Mouse (Mus musculus): ENCODE data around the gene Lrrc8b. TPM values are rescaled to one million over a fixed set of nuclear protein-coding genes. Genes with fewer than 3 reads are reported as not detected.
A peak's percentile ranks its signal among the peaks of the same experiment; 100 is the strongest.

The Lrrc8b gene
- polyA plus RNA-seq, 1 experiment from 2014 or later, result 9.4 TPM

DNA sequence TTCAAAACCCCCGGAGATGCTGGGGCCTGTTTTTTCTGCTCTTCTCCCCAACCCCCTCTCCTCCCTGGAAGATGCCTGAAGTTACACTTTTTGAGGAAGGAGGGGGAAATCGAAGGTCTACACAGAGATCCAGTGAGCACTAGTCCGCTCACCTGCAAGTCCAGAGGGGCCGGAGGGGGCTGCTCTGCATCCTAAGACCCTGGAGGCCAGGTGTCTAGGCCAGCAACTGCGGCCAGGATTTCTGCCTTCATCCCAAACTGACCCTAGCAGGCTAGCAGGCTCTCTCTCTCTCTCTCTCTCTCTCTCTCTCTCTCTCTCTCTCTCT lies 104.4 kb downstream of the Lrrc8b start:
- H3K27ac ChIP-seq (ENCODE audit: low read length), result 0 out of 2 replicates have a peak overlapping the region, but pooled peaks have one; percentile 74

DNA sequence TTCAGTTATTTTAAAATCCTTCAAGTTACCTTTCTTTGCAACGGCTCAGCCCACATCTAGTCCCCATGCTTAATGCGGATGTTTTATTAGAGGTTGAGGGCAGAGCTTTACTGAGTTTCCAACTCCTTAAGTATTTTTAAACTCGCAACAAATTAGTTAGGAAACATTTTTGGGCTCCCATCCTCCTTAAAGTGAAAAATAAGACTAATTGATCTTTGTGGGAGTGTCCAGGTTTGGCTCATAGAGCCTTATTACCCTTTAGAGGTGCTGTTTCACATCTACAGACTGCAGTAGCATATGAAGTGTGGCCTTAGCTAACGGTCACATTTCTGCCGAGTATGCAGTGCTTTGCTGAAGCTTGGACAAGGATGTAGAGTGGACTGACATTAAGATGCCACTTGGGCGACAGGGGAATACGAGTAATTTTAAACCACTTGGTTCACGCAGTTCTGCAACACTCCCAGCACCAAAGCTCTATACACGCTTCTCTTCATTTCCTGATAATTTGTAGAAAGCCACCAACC lies 104.9 kb downstream of the Lrrc8b start:
- Histone ChIP-seq H3K4me1 (ENCODE audit: control insufficient read depth, insufficient read depth, low read length) (peaks cover 14% of the 10 kb centered on the region; the same call in 1 of the 2 replicates), H3K9ac (replicated peaks; ENCODE audit: low read depth, low read length) (0 out of 2 replicates have a peak overlapping the region, but pooled peaks have one; percentile 67), H3K4me2 (replicated peaks; ENCODE audit: low read depth, low read length) (peak overlapping the region; percentile 94), H3K27me3 (ENCODE audit: control insufficient read depth, insufficient read depth, low read length) (no peaks in the 10 kb centered on the region), H3K4me3 (ENCODE audit: low read depth, low read length) (peak overlapping the region; percentile 72), H3K9me3 (ENCODE audit: control insufficient read depth, low read depth, low read length) (no peaks in the 10 kb centered on the region), H3K36me3 (ENCODE audit: control insufficient read depth, insufficient read depth, low read length) (no peaks in the 10 kb centered on the region; the same call in 1 of the 2 replicates), H3K27ac (ENCODE audit: low read length) (no peak overlapping the region)
- ATAC-seq (ENCODE audit: insufficient number of reproducible peaks, insufficient read depth, low FRiP score, low read depth), result no peak
- WGBS, result 51% methylated on average over 9 of the region's 9 CpGs

More for the DNA sequence above, 104.4 kb downstream of the Lrrc8b start:
- peaks cover 14% of the 10 kb centered on the region; the same call in 1 of the 2 replicates for H3K4me1 ChIP-seq (ENCODE audit: control insufficient read depth, insufficient read depth, low read length)
- WGBS, result 6% methylated on average over 5 of the region's 5 CpGs
- H3K27me3 ChIP-seq (ENCODE audit: control insufficient read depth, insufficient read depth, low read length), result no peaks in the 10 kb centered on the region
- no peak for ATAC-seq (ENCODE audit: insufficient number of reproducible peaks, insufficient read depth, low FRiP score, low read depth)
- peak overlapping the region; percentile 67 for H3K9ac ChIP-seq (replicated peaks; ENCODE audit: low read depth, low read length)
- H3K4me3 ChIP-seq (ENCODE audit: low read depth, low read length), result peak overlapping the region; percentile 72
- H3K36me3 ChIP-seq (ENCODE audit: control insufficient read depth, insufficient read depth, low read length), result no peaks in the 10 kb centered on the region; the same call in 1 of the 2 replicates
- peak overlapping the region; percentile 94 for H3K4me2 ChIP-seq (replicated peaks; ENCODE audit: low read depth, low read length)
- H3K9me3 ChIP-seq (ENCODE audit: control insufficient read depth, low read depth, low read length), result no peaks in the 10 kb centered on the region

DNA sequence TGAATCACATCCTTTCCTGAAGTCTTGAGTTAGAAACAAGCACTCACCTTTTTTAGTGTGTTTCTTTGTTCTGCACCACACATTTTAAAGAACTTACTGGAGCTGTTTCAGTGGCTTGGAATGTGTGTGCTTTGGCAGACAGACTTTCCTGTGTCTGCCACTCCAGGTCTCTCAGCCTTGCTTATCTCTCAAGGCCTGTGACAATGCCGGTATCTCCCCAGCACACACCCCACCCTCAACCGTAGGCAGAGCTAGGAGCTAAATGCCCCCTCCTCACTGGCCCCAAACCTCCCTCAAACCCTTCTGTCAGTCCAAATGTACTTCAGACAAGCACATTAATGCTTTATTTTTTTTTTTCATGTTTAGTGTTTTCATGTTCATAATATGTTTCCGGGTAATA lies 107.9 kb downstream of the Lrrc8b start:
- Histone ChIP-seq H3K9me3 (ENCODE audit: control insufficient read depth, low read depth, low read length) (no peaks in the 10 kb centered on the region), H3K9ac (replicated peaks; ENCODE audit: low read depth, low read length) (no peak overlapping the region), H3K36me3 (ENCODE audit: control insufficient read depth, insufficient read depth, low read length) (no peaks in the 10 kb centered on the region; the same call in 1 of the 2 replicates), H3K4me3 (ENCODE audit: low read depth, low read length) (no peak overlapping the region), H3K4me1 (ENCODE audit: control insufficient read depth, insufficient read depth, low read length) (peaks cover 8% of the 10 kb centered on the region; the same call in 1 of the 2 replicates), H3K27me3 (ENCODE audit: control insufficient read depth, insufficient read depth, low read length) (no peaks in the 10 kb centered on the region), H3K4me2 (replicated peaks; ENCODE audit: low read depth, low read length) (no peak overlapping the region), H3K27ac (ENCODE audit: low read length) (no peak overlapping the region)
- WGBS, result 68% methylated on average over 3 of the region's 3 CpGs
- no peak for ATAC-seq (ENCODE audit: insufficient number of reproducible peaks, insufficient read depth, low FRiP score, low read depth)

DNA sequence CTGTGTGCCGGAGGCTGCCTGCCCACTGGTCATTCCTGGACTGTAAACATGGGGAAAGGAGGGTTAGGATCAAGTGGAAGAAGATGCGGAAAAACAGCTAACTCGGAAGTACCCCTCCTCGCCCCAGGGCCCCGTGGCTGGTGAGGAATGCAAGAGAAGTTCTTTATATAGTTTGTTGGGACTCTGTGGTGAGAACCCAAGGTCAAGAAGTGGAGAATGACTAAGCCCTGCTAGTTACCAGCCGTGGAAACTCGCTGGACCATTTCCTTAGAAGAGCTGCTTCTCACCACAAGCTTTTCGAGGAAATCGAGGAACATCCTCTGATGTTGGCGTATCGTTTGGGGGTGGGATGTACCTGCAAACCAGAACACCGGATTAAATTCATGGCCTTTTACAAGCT lies 109.4 kb downstream of the Lrrc8b start:
- Histone ChIP-seq H3K4me1 (ENCODE audit: control insufficient read depth, insufficient read depth, low read length) (peaks cover 4% of the 10 kb centered on the region; the same call in 1 of the 2 replicates), H3K27ac (ENCODE audit: low read length) (no peak overlapping the region), H3K36me3 (ENCODE audit: control insufficient read depth, insufficient read depth, low read length) (no peaks in the 10 kb centered on the region; the same call in 1 of the 2 replicates), H3K4me2 (replicated peaks; ENCODE audit: low read depth, low read length) (no peak overlapping the region), H3K9me3 (ENCODE audit: control insufficient read depth, low read depth, low read length) (no peaks in the 10 kb centered on the region), H3K27me3 (ENCODE audit: control insufficient read depth, insufficient read depth, low read length) (no peaks in the 10 kb centered on the region), H3K4me3 (ENCODE audit: low read depth, low read length) (no peak overlapping the region), H3K9ac (replicated peaks; ENCODE audit: low read depth, low read length) (no peak overlapping the region)
- no peak for ATAC-seq (ENCODE audit: insufficient number of reproducible peaks, insufficient read depth, low FRiP score, low read depth)
- WGBS, result 89% methylated on average over 12 of the region's 12 CpGs

DNA sequence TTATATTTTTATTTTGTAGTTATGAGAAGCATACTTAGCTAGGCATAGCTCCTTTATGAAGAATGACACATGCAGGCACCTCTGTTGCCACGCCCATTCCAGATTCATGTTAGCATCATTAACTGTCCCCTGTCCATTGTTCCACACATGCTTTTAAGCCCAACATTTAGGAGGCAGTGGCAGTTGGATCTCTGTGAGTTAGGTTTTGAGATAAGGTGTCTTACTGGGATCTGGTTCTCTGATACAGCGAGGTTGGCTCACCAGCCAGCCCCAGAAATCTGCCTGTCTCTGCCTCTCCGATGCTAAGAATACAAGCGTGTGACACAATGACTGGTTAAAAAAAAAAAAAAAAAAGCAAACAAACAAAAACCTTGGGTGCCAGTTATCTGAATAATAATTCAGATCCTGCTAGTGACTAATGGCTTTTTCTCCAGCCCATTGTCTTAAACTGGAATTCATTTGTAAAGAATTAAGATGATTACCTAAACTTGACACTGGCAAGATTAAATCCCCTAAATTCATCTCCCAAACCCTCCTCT lies 110.6 kb downstream of the Lrrc8b start:
- no peaks in the 10 kb centered on the region for H3K9me3 ChIP-seq (ENCODE audit: control insufficient read depth, low read depth, low read length)
- H3K4me3 ChIP-seq (ENCODE audit: low read depth, low read length), result no peak overlapping the region
- no peak for ATAC-seq (ENCODE audit: insufficient number of reproducible peaks, insufficient read depth, low FRiP score, low read depth)
- no peak overlapping the region for H3K9ac ChIP-seq (replicated peaks; ENCODE audit: low read depth, low read length)
- H3K4me2 ChIP-seq (replicated peaks; ENCODE audit: low read depth, low read length), result no peak overlapping the region
- H3K27ac ChIP-seq (ENCODE audit: low read length), result no peak overlapping the region
- H3K27me3 ChIP-seq (ENCODE audit: control insufficient read depth, insufficient read depth, low read length), result no peaks in the 10 kb centered on the region
- WGBS, result 83% methylated on average over 4 of the region's 4 CpGs
- no peaks in the 10 kb centered on the region; the same call in 1 of the 2 replicates for H3K36me3 ChIP-seq (ENCODE audit: control insufficient read depth, insufficient read depth, low read length)
- no peaks in the 10 kb centered on the region for H3K4me1 ChIP-seq (ENCODE audit: control insufficient read depth, insufficient read depth, low read length)

DNA sequence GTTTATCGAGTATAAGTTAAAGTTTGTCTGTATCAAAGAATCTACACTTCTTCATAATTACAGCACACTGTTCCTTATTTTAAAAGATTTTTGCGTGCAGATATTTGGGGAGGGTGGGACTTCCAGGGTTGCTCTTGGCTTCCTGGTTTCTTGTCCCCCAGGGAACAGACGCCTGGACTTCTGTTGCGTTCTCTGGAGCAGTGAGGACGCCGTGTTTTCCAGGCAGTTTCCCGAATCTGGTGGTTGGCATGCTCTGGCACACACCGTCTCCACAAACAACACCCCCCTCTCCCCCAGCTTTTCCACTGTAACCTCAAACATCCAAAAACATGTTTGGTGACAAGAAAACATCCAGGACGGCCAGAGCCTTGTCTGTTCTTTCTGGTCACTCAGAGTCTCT lies 111.2 kb downstream of the Lrrc8b start:
- WGBS, result 91% methylated on average over 9 of the region's 9 CpGs
- H3K4me3 ChIP-seq (ENCODE audit: low read depth, low read length), result no peak overlapping the region
- no peak overlapping the region for H3K4me2 ChIP-seq (replicated peaks; ENCODE audit: low read depth, low read length)

DNA sequence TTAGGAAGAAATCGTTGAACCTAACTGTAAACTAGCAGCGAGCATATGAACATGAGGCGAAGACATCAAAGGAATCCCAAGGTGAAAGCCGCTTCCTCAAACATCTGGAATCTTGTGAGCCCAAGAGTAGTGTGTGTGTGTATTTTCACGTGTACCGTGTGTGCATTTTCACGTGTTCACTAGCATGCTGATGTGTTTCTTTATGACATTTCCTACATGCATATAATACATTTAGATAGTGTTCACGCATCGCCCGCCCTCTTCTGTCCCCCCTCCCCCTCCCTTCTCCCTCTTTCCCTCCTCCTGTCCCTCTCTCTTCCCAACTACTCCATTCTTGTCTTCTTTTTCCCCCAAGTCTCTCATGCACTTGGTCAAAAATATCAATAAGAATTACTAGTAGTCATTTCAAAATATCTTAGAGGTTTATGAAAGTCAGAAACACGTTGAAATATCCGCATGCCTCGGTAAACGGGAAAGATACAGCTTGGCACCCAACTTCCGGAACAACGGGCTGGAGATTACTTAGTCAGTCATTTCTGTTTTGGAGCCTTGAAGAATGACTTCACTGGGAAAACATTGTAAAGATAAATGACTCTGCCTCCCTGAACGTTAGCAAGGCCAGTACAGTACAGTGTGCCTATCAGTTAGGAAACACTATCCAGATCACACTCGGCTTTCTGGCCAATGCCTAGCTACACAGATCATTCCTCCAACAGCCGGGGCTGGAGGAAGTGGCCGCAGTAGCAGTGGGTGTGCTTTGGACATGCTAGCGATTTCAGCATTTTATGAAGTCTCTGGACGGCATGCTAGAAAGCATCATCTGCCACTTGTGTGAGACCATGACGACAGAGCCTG lies 112.1 kb downstream of the Lrrc8b start:
- H3K9me3 ChIP-seq (ENCODE audit: control insufficient read depth, low read depth, low read length), result no peaks in the 10 kb centered on the region
- H3K9ac ChIP-seq (replicated peaks; ENCODE audit: low read depth, low read length), result no peak overlapping the region
- no peak for ATAC-seq (ENCODE audit: insufficient number of reproducible peaks, insufficient read depth, low FRiP score, low read depth)
- H3K27ac ChIP-seq (ENCODE audit: low read length), result no peak overlapping the region
- no peaks in the 10 kb centered on the region; the same call in 1 of the 2 replicates for H3K36me3 ChIP-seq (ENCODE audit: control insufficient read depth, insufficient read depth, low read length)
- 76% methylated on average over 23 of the region's 23 CpGs for WGBS
- no peak overlapping the region for H3K4me2 ChIP-seq (replicated peaks; ENCODE audit: low read depth, low read length)
- H3K4me3 ChIP-seq (ENCODE audit: low read depth, low read length), result no peak overlapping the region
- H3K27me3 ChIP-seq (ENCODE audit: control insufficient read depth, insufficient read depth, low read length), result no peaks in the 10 kb centered on the region
- no peaks in the 10 kb centered on the region for H3K4me1 ChIP-seq (ENCODE audit: control insufficient read depth, insufficient read depth, low read length)

More for the DNA sequence above, 111.2 kb downstream of the Lrrc8b start:
- no peaks in the 10 kb centered on the region for H3K27me3 ChIP-seq (ENCODE audit: control insufficient read depth, insufficient read depth, low read length)
- no peak overlapping the region for H3K27ac ChIP-seq (ENCODE audit: low read length)
- no peak overlapping the region for H3K9ac ChIP-seq (replicated peaks; ENCODE audit: low read depth, low read length)
- no peak for ATAC-seq (ENCODE audit: insufficient number of reproducible peaks, insufficient read depth, low FRiP score, low read depth)
- H3K4me1 ChIP-seq (ENCODE audit: control insufficient read depth, insufficient read depth, low read length), result no peaks in the 10 kb centered on the region
- no peaks in the 10 kb centered on the region for H3K9me3 ChIP-seq (ENCODE audit: control insufficient read depth, low read depth, low read length)
- no peaks in the 10 kb centered on the region; the same call in 1 of the 2 replicates for H3K36me3 ChIP-seq (ENCODE audit: control insufficient read depth, insufficient read depth, low read length)

DNA sequence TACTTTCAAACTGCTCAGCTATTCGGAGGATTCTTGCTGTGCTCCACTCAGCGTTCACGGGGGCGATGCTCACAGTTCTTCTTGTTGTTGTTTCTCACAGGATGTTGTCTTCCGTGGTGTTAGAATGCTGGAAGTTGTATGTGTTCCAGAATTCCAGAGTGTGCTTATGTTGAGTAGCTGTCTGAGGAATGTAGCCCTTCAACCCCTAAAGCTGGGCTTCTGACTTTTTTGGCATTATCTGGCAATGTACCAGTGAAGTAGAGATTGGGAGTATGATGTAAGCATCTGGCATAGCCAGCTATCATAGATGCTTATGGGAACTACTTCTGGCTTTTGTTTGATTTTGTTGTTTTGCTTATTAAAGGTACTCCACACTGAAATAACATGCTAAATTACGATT lies 115.0 kb downstream of the Lrrc8b start:
- Histone ChIP-seq H3K27me3 (ENCODE audit: control insufficient read depth, insufficient read depth, low read length) (no peaks in the 10 kb centered on the region), H3K4me1 (ENCODE audit: control insufficient read depth, insufficient read depth, low read length) (no peaks in the 10 kb centered on the region)
- WGBS, result 74% methylated on average over 6 of the region's 6 CpGs

More for the DNA sequence above, 115.0 kb downstream of the Lrrc8b start:
- Histone ChIP-seq H3K27ac (ENCODE audit: low read length) (no peak overlapping the region), H3K9me3 (ENCODE audit: control insufficient read depth, low read depth, low read length) (no peaks in the 10 kb centered on the region), H3K4me2 (replicated peaks; ENCODE audit: low read depth, low read length) (no peak overlapping the region), H3K9ac (replicated peaks; ENCODE audit: low read depth, low read length) (no peak overlapping the region), H3K4me3 (ENCODE audit: low read depth, low read length) (no peak overlapping the region), H3K36me3 (ENCODE audit: control insufficient read depth, insufficient read depth, low read length) (no peaks in the 10 kb centered on the region)
- no peak for ATAC-seq (ENCODE audit: insufficient number of reproducible peaks, insufficient read depth, low FRiP score, low read depth)

All from stomach, embryonic 14.5 days (tissue).